Mouse (Mus musculus): ENCODE measurements around the gene Nsd1. TPM values are rescaled to one million over a fixed set of nuclear protein-coding genes. Genes with fewer than 3 reads are reported as not detected.
A peak's percentile ranks its signal among the peaks of the same experiment; 100 is the strongest.

The Nsd1 gene
- total RNA-seq, 1 experiment from 2014 or later: 102 TPM

GRCm38 (mm10) chr13:55346745-55347144 lies 137.2 kb downstream of the Nsd1 start:
- ATAC-seq (replicated peaks; ENCODE audit: insufficient number of reproducible peaks, low FRiP score, low TSS enrichment, poor library complexity, severe bottlenecking): no peak

DNA sequence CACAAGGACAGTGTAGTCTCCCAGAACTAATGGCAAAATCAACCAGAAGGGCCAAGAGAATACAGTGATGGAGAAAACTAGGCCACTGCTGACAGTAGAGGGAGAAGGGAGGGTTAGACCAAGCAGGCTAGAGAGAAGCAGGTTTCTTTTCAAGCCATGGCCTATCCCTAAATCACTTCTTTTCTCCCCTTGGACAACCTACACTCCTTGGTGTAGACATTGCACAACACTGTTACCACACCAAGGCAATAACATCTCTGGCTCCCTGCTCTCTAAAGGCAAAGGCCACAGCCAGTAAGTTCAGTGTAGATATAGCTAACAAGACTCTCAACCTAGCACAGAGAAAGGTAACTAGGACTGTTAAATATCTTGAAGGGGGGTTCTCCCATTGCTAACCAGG lies 151.6 kb downstream of the Nsd1 start:
- ATAC-seq (replicated peaks; ENCODE audit: insufficient number of reproducible peaks, low FRiP score, low TSS enrichment, poor library complexity, severe bottlenecking): no peak

DNA sequence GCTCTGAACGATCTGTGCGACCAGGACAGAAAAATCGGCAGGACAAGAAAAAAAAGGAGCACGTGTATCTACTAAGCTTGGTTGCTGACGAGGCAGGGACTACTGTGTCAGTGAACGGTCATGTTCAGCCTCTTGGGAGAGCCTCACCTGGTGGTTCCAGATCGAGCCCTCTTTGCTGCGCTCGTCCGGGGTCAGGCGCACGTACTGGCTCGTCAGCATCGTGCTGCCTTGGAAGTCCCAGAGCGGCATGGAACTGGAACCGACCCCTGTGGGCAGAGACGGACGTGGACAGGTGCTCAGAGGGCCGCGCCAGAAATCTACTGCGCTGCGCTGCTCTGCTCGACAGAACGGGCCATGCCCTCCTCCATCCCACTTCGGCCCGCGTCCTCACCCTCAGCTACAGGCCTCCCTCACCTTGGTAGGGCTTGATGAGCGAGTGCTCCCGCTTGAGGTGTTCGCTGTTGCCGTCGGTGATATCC lies 152.4 kb downstream of the Nsd1 start:
- ATAC-seq (replicated peaks; ENCODE audit: insufficient number of reproducible peaks, low FRiP score, low TSS enrichment, poor library complexity, severe bottlenecking): peak; percentile 11; the same call in 1 of the 2 replicates

- peak; percentile 97 for ATAC-seq (replicated peaks; ENCODE audit: insufficient number of reproducible peaks, low FRiP score, low TSS enrichment, poor library complexity, severe bottlenecking)
Measured at GRCm38 (mm10) chr13:55362453-55363060, 153.0 kb downstream of the Nsd1 start, which contains the start of gene Lman2. TSS of gene Lman2 (minus strand) at chr13:55362783.

Other genes starting within 250 kb of the Nsd1 start
- gene Hk3, start 188.4 kb upstream of the Nsd1 start, total RNA-seq (2017): 27.2 to 72.1 TPM (median 36.8 TPM) in 3 replicates
- gene Uimc1, start 109.5 kb upstream of the Nsd1 start, total RNA-seq (2017): 113 to 135 TPM (median 117 TPM) in 3 replicates
- 7.7 to 20.2 TPM (median 15.8 TPM) in 3 replicates for gene Zfp346, start 104.5 kb upstream of the Nsd1 start, total RNA-seq (2017)
- gene Gm17617, start 76.2 kb upstream of the Nsd1 start, total RNA-seq (2017): not detected in 3 replicates
- not detected in 3 replicates for gene Fgfr4, start 57.1 kb upstream of the Nsd1 start, total RNA-seq (2017)
- gene Prelid1, start 110.7 kb downstream of the Nsd1 start, total RNA-seq (2017): 47.7 to 91.3 TPM (median 68.5 TPM) in 3 replicates
- 23.6 to 34.8 TPM (median 29.4 TPM) in 3 replicates for gene Rab24, start 112.2 kb downstream of the Nsd1 start, total RNA-seq (2017)
- 1.3 to 2.0 TPM (median 1.4 TPM) in 3 replicates for gene Mxd3, start 120.0 kb downstream of the Nsd1 start, total RNA-seq (2017)
- gene Lman2, start 153.0 kb downstream of the Nsd1 start, total RNA-seq (2017): 85.3 to 97.5 TPM (median 91.3 TPM) in 3 replicates
- gene Rgs14, start 159.9 kb downstream of the Nsd1 start, total RNA-seq (2017): 21.8 to 43.9 TPM (median 40.8 TPM) in 3 replicates
- gene Slc34a1, start 188.4 kb downstream of the Nsd1 start, total RNA-seq (2017): not detected in 3 replicates
- not detected in 3 replicates for gene Pfn3, start 205.4 kb downstream of the Nsd1 start, total RNA-seq (2017)
- 0.11 to 0.95 TPM in 2 of 3 replicates, not detected in the other for gene F12, start 217.0 kb downstream of the Nsd1 start, total RNA-seq (2017)
- 179 to 219 TPM (median 207 TPM) in 3 replicates for gene Grk6, start 235.3 kb downstream of the Nsd1 start, total RNA-seq (2017)

All from monocyte, adult 5-6 weeks (primary cell).